Mouse (Mus musculus) stomach, adult 2 months (tissue): ENCODE measurements around the gene Esam. TPM values are rescaled to one million over a fixed set of nuclear protein-coding genes. Genes with fewer than 3 reads are reported as not detected.

Experiments
- polyA plus RNA-seq: library from polyadenylated mRNA; depleted of rRNA; stranded (reverse); fragments of >200 nt; gene quantifications from 2 replicates; pipeline ENCODE4 v1.2.3, GENCODE M21; 2012; rRNA removed

Esam gene
- 21.5 and 24.7 TPM in 2 replicates for polyA plus RNA-seq

DNA sequence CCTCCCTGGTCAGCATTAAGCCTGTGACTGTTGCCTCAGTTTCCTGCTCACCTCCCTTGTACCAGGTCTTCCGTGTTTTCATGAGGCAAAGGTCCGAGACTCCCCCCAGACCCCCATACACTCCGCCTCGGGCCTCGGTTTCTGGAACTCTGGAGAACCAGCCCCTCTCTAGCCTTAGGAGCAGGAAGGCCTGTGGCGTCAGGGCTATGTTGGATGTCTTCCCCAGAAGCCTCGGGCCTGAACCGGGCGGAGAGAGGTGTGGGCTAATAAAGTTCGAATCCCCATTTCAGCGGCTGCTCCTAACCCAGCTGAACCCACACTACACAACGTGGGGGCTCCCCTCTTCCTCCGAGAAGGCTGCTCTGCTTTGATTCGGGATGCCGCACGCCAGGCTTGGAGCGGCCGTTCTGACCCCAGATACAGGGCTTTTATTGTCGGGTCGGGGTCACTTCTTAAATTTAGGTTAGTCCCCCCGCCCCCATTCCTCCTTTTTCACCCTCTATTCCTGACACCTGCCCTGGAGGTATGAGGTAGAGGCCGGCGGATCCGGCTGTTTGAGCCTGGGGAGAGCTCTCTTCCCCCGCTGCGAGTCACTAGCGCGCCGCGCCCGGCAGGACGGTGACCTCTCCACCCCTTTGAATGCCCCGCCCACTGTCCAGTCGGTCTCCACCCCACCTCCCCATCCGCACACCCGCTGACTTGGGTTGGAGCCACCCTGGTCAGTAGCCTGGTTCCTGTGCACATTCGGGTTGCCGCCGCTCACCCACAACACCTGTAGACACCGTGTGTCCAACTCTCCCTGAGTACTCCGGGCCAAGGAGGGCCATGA is at the start of gene Esam:
TSS of gene Esam (plus strand) at position 683 of the 829 bp plus-strand sequence.

DNA sequence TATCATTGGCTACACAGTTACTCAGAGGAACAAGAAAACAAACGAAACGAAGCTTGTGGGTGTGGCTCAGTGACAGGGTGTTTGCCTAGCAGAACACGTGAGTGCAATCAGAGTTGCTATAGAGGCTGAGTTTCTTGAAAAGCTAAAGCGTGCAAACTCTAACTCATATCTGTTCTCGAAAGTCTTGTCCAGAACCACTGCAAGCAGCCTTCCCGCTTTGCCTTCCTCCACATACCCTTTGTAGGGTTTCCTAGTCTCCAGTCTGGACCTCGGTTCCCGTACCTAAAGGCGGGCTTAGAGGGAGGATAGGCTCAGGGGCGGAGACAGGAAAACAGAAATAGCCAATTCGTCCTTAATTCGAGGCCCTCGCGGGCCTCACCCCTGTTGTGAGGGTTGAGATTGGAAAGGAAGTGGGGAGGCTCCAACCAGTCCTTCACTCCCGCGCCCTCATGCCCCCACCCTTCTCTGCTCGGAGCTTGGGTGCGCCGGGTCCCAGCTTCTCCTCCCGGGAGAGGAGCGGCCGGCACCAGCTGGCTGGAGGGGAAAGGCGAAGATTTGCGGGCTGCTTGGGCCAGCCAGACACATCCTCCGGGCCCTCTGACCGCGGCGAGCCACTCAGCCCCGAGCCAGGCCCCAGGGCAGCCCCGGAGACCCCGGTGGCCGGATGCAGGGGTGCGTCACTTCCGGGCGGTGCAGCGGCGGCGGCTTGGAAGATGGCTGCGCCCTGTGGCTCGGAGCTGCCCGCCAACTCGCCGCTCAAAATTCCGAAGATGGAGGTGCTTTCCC is 39.1 kb upstream of the Esam start, which contains the start of gene Msantd2:
TSS of gene Msantd2 (plus strand) at position 709 of the 786 bp plus-strand sequence.

DNA sequence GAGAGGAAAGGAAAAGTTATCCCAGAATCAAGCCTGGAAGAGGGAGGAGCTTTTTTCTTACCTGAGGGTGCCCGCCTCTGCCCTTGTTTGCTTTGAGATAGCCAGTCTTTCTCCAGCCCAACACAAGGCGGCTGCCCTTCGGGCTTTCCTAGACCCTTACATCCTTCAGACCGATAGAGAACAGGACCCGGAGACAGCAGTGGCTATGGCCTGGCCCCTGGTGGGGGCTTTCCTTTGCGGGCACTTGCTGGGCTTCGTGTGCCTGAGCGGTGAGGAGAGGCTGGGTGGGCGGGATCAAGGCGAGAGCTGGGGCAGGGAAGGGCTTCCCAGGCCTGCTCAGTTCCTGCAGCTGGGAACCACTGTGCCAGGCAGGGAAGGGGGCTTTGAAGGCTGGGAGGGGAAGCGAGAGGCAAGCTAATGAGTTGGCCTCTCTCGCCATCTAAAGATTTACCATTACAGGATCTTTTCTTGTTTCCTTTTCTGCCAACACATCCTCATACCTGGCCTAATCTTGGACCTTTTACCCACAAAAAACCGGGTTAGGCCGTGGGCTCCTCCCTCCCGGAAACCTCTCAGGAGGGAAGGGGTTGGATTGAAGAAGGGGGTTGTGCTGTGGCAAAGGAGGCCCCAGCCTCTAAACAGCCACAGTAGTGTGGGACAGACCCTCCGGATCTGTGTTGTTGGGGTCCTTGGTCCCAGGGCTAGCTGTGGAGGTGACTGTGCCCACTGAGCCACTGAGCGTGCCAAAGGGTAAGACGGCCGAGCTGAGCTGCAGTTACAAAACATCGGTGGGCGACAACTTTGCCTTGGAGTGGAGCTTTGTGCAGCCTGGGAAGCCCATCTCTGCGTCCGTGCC is 11.5 kb downstream of the Esam start, which contains the start of gene Vsig2:
TSS of gene Vsig2 (plus strand) at position 86 of the 856 bp plus-strand sequence.

DNA sequence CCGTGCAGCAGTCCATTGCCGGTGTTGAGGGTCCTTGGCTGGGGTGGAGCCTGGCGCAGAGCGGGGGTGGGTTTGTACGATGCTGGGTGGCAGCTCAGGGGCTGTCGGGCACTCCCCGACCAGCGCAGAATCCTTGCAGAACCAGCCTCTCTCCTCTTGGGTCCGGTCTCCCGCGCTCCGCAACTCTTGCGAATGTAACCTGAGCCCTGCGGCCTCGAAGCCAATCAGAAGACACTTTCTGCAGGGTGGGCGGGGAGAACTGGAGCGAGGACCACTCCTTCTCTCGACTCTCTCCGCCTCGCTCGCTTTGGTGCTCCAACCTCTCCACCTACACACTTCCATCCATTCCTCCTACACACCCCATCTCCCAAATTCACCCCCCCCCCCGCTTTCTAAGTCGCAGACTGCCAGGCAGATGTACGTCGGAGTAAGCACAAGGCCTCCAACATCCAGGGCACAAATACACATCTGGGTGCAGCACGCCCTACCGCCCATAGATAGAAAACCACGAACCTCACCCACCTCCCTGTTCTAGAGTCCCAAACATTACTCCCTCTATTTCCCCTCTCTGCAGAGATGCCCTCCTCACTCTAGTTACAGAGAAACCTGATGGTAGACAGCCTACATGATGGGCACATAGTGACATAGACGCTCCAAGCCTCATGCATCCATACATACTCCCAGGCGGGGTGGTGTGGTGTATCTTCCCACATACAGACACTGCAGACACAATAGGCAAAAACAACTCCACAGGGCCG is 24.8 kb downstream of the Esam start, which contains the start of gene Nrgn:
TSS of gene Nrgn (minus strand) at position 369 of the 758 bp plus-strand sequence.

DNA sequence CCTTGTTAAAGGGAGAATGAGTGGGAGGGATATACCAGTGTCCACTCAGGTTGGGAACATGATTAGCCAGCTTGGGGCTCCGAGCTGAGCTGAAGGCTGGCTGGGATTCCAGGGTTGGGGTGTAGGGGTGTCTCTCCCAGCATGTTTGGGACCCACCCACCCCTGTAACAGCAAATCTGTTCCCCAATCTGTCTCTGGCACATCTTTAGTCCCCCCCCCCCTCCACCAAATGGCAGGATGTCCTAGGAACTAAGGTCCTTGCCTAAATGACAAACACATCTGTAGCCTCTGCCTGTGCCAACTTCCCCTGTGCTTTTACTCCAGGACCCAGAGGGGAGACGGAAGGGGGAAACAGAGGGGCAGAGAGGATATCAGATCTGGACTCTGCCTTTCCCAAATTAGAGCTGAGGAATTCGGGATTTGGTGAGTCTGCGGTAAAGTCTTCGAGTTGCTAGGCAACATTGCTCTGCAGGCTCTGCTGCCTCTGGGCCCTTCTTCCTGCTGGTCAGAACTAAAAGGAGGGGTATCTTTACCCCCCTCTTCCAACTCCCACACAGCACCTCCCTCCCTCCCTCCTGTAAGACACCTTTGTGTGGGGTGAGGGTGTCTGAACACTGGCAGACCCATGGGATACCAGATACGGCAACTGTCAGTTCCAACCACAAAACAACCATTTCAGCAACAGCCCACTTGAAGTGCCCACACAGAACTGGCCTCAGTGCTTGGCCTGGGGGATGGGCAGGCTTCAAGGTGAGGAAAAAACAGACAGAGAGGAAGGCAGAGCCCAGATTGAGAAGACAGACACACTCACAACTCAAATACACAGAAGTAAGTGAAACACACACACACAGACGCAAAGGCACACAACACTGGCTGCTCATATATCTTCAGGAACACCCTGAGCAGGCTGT is 27.2 kb downstream of the Esam start, which contains the start of gene Siae:
TSS of gene Siae (plus strand) at position 861 of the 911 bp plus-strand sequence.

Other genes with a start within 250 kb of the Esam start
- 0.43 and 0.65 TPM in 2 replicates for gene Ccdc15, start 179.6 kb upstream of the Esam start, polyA plus RNA-seq
- 0.17 and 0.24 TPM in 2 replicates for gene Hepacam, start 160.7 kb upstream of the Esam start, polyA plus RNA-seq
- 9.1 TPM in 2 replicates for gene Robo4, start 126.2 kb upstream of the Esam start, polyA plus RNA-seq
- gene Robo3, start 94.8 kb upstream of the Esam start, polyA plus RNA-seq: 0.36 and 0.38 TPM in 2 replicates
- gene Msantd2, start 38.8 kb upstream of the Esam start, polyA plus RNA-seq: 4.1 and 4.9 TPM in 2 replicates
- 434 and 485 TPM in 2 replicates for gene Vsig2, start 11.2 kb downstream of the Esam start, polyA plus RNA-seq
- 3.1 and 4.8 TPM in 2 replicates for gene Nrgn, start 24.8 kb downstream of the Esam start, polyA plus RNA-seq
- gene Siae, start 27.6 kb downstream of the Esam start, polyA plus RNA-seq: 0.99 and 1.4 TPM in 2 replicates
- 0.18 and 0.34 TPM in 2 replicates for gene Spa17, start 85.6 kb downstream of the Esam start, polyA plus RNA-seq
- 24.2 and 26.7 TPM in 2 replicates for gene Tbrg1, start 129.2 kb downstream of the Esam start, polyA plus RNA-seq
- not detected in 2 replicates for gene Panx3, start 141.2 kb downstream of the Esam start, polyA plus RNA-seq
- not detected in 2 replicates for gene Olfr160, start 188.2 kb downstream of the Esam start, polyA plus RNA-seq
- gene Olfr874, start 217.0 kb downstream of the Esam start, polyA plus RNA-seq: not detected in 2 replicates
- not detected in 2 replicates for gene Olfr875, start 243.8 kb downstream of the Esam start, polyA plus RNA-seq